In the genomic region with DNA sequence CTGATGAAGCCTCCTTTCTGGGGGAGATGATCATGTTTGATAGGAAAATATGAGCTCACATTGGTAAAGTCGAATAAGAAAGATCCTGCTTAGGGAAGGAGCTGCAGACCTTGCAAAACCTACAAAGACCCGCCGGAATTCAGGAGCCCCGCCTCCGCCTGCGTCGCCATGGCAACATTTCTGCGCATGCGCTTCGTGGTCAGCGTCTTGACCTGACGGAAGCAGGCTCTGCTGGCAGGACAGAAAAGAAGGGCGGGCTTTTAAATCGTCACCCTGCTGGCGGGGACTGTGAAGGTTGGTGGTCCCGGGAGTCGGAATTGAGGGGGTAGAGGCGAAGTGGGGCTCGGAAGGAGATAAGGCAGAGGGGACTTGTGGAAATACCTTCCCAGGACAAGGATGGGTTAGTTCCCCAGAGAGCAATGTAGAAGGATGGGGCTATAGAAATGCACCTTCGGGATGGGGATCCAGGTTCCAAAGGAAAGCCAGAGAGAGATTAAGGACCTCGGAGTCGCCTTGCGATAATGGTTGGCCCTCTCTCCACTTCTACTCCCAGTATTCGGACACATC, we compare ENCODE assay signal across 8 mouse cellular contexts. TPM values are rescaled to one million over a fixed set of nuclear protein-coding genes. Genes with fewer than 3 reads are reported as not detected.
DNase-seq lines count a peak whose midpoint lies in the region; ATAC-seq and TF ChIP-seq lines count a peak whose summit lies in the region.

Gene Rsg1 (plus strand): TSS at position 187 of the 567 bp plus-strand sequence.

- H3K27ac ChIP-seq in forebrain, embryonic 11.5 days (ENCODE audit: low read depth, low read length), result peak within 1 kb of the TSS; percentile 14; the same call in 1 of the 2 replicates
- H3K27ac ChIP-seq in heart, postnatal 0 days (ENCODE audit: low read depth), result no peak within 1 kb of the TSS
- H3K27ac ChIP-seq in liver, embryonic 16.5 days (ENCODE audit: low read length), result no peak within 1 kb of the TSS; the same call in 1 of the 2 replicates
- H3K27ac ChIP-seq in neural tube, embryonic 13.5 days (replicated peaks), result peak within 1 kb of the TSS; percentile 70
- H3K27ac ChIP-seq in testis, adult 2 months (ENCODE audit: control insufficient read depth, insufficient read depth, low read depth, low read length), result no peak within 1 kb of the TSS

- no peaks in the 10 kb centered on the region for H3K27me3 ChIP-seq in forebrain, embryonic 11.5 days (ENCODE audit: control insufficient read depth, insufficient read depth, low read length)
- H3K27me3 ChIP-seq in heart, postnatal 0 days (ENCODE audit: control insufficient read depth, insufficient read depth, low read length), result no peaks in the 10 kb centered on the region
- no peaks in the 10 kb centered on the region for H3K27me3 ChIP-seq in liver, embryonic 16.5 days (ENCODE audit: control insufficient read depth, insufficient read depth, low read depth, low read length)
- H3K27me3 ChIP-seq in neural tube, embryonic 13.5 days, result no peaks in the 10 kb centered on the region
- H3K27me3 ChIP-seq in testis, adult 2 months (ENCODE audit: control insufficient read depth, insufficient read depth, low read length), result no peaks in the 10 kb centered on the region

- H3K4me3 ChIP-seq in forebrain, embryonic 11.5 days (ENCODE audit: low read depth, low read length), result peak within 1 kb of the TSS; percentile 46
- peak within 1 kb of the TSS; percentile 52 for H3K4me3 ChIP-seq in heart, postnatal 0 days (ENCODE audit: low read depth, low read length)
- H3K4me3 ChIP-seq in liver, embryonic 16.5 days (ENCODE audit: low read depth, low read length), result peak within 1 kb of the TSS; percentile 71
- peak within 1 kb of the TSS; percentile 59 for H3K4me3 ChIP-seq in neural tube, embryonic 13.5 days
- H3K4me3 ChIP-seq in testis, adult 2 months (ENCODE audit: control insufficient read depth, low read depth, low read length), result peak within 1 kb of the TSS; percentile 91

- peaks cover 4% of the 10 kb centered on the region; the same call in 1 of the 2 replicates for H3K4me1 ChIP-seq in forebrain, embryonic 11.5 days (replicated peaks; ENCODE audit: control insufficient read depth, insufficient read depth, low read length)
- peaks cover 6% of the 10 kb centered on the region for H3K4me1 ChIP-seq in heart, postnatal 0 days (ENCODE audit: control insufficient read depth, insufficient read depth)
- peaks cover 16% of the 10 kb centered on the region for H3K4me1 ChIP-seq in liver, embryonic 16.5 days (ENCODE audit: control insufficient read depth, low read depth, low read length)
- H3K4me1 ChIP-seq in neural tube, embryonic 13.5 days (replicated peaks), result peaks cover 25% of the 10 kb centered on the region
- H3K4me1 ChIP-seq in testis, adult 2 months (ENCODE audit: control insufficient read depth, insufficient read depth, low read length), result peaks cover 11% of the 10 kb centered on the region

- peak within 1 kb of the TSS; percentile 94 for H3K4me2 ChIP-seq in forebrain, embryonic 11.5 days (ENCODE audit: low read depth, low read length, severe bottlenecking)
- H3K4me2 ChIP-seq in heart, postnatal 0 days (ENCODE audit: low read depth, low read length), result peak within 1 kb of the TSS; percentile 80
- H3K4me2 ChIP-seq in liver, embryonic 16.5 days (ENCODE audit: low read depth, low read length), result peak within 1 kb of the TSS; percentile 98
- H3K4me2 ChIP-seq in neural tube, embryonic 13.5 days, result peak within 1 kb of the TSS; percentile 86

- DNase-seq in CD8-positive naive resting alpha-beta T cell, adult 2 months (ENCODE audit: low read depth in 2 of 2, low spot score in 2 of 2), result peak; percentile 85 to 90
- peak; percentile 86 for DNase-seq in c-Kit-positive CD71-negative TER-119-negative erythroid progenitor cells, embryonic 14.5 days (ENCODE audit: low read depth)
- peak; percentile 99 for DNase-seq in forebrain, embryonic 11.5 days (ENCODE audit: low spot score)
- DNase-seq in heart, postnatal 0 days (ENCODE audit: low spot score), result peak; percentile 83
- peak; percentile 97 to 98 for DNase-seq in kidney, postnatal 4 days

- H3K9me3 ChIP-seq in forebrain, embryonic 11.5 days (ENCODE audit: control insufficient read depth, low read length), result no peaks in the 10 kb centered on the region
- H3K9me3 ChIP-seq in heart, postnatal 0 days (replicated peaks; ENCODE audit: control insufficient read depth, low read length), result no peaks in the 10 kb centered on the region
- H3K9me3 ChIP-seq in liver, embryonic 16.5 days (replicated peaks; ENCODE audit: control insufficient read depth, low read length), result no peaks in the 10 kb centered on the region
- no peaks in the 10 kb centered on the region for H3K9me3 ChIP-seq in neural tube, embryonic 13.5 days

- ATAC-seq in forebrain, embryonic 11.5 days (replicated peaks; ENCODE audit: low FRiP score), result peak; percentile 85
- peak; percentile 71 for ATAC-seq in heart, postnatal 0 days (ENCODE audit: insufficient read depth, low read depth)
- peak; percentile 67 for ATAC-seq in liver, embryonic 16.5 days (ENCODE audit: low read depth)
- ATAC-seq in neural tube, embryonic 13.5 days (ENCODE audit: low read depth), result peak; percentile 80

- TF ChIP-seq EP300 in heart, postnatal 0 days (IDR thresholded peaks at IDR 0.05; ENCODE audit: low read depth), result no peak

- peak; percentile 50; the same call in 1 of the 2 replicates for TF ChIP-seq POLR2A in testis, adult 2 months (IDR thresholded peaks at IDR 0.05; ENCODE audit: control insufficient read depth, low read depth, low read length)

- no peak for TF ChIP-seq CTCF in heart, postnatal 0 days (IDR thresholded peaks at IDR 0.05; ENCODE audit: low read depth)
- TF ChIP-seq CTCF in testis, adult 2 months (IDR thresholded peaks at IDR 0.05; ENCODE audit: control insufficient read depth, insufficient read depth, insufficient replicate concordance, low read depth, low read length), result no peak

- peak within 1 kb of the TSS; percentile 68 for H3K9ac ChIP-seq in forebrain, embryonic 11.5 days (ENCODE audit: low read length)
- H3K9ac ChIP-seq in heart, postnatal 0 days (replicated peaks; ENCODE audit: low read depth, low read length), result peak within 1 kb of the TSS; percentile 24; the same call in 1 of the 2 replicates
- peak within 1 kb of the TSS; percentile 67 for H3K9ac ChIP-seq in liver, embryonic 16.5 days (ENCODE audit: low read depth, low read length)
- peak within 1 kb of the TSS; percentile 78 for H3K9ac ChIP-seq in neural tube, embryonic 13.5 days

- no peaks in the 10 kb centered on the region for H3K36me3 ChIP-seq in forebrain, embryonic 11.5 days (ENCODE audit: control insufficient read depth, insufficient read depth, low read length)
- H3K36me3 ChIP-seq in heart, postnatal 0 days (replicated peaks; ENCODE audit: control insufficient read depth, insufficient read depth, low read length), result no peaks in the 10 kb centered on the region
- no peaks in the 10 kb centered on the region for H3K36me3 ChIP-seq in liver, embryonic 16.5 days (ENCODE audit: control insufficient read depth, insufficient read depth)
- H3K36me3 ChIP-seq in neural tube, embryonic 13.5 days, result 0 out of 2 replicates have a peak, but pooled peaks cover 6% of the 10 kb centered on the region
- no peaks in the 10 kb centered on the region for H3K36me3 ChIP-seq in testis, adult 2 months (ENCODE audit: control insufficient read depth, insufficient read depth, low read length)

- under 1% methylated on average over 24 of the region's 24 CpGs for WGBS in forebrain, embryonic 11.5 days
- WGBS in heart, postnatal 0 days, result 0% methylated on average over 24 of the region's 24 CpGs
- WGBS in liver, embryonic 16.5 days (ENCODE audit: insufficient replicate concordance), result under 1% methylated on average over 24 of the region's 24 CpGs
- WGBS in neural tube, embryonic 13.5 days, result under 1% methylated on average over 24 of the region's 24 CpGs

RNA-seq across cellular contexts. Expression of gene Rsg1, which starts in this region (rescaled TPM):
- 5.8 and 7.8 TPM in 2 replicates for polyA plus RNA-seq in forebrain, embryonic 11.5 days (2014; fragmentation: Nextera tagmentation; extraction: Ambion mirVana)
- 13.2 TPM in 1 of 2 replicates, not detected in the other for total RNA-seq in heart, postnatal 0 days (2014; rRNA removed; ENCODE audit: low replicate concordance)
- polyA plus RNA-seq in heart, postnatal 0 days (2015; fragmentation: Nextera tagmentation; extraction: Ambion mirVana), result 1.3 and 1.6 TPM in 2 replicates
- polyA plus RNA-seq in liver, embryonic 16.5 days (2015; fragmentation: Nextera tagmentation; extraction: Ambion mirVana), result 0.99 and 1.6 TPM in 2 replicates
- polyA plus RNA-seq in neural tube, embryonic 13.5 days (2015; fragmentation: Nextera tagmentation; extraction: Ambion mirVana), result 6.4 and 7.0 TPM in 2 replicates
- 2.3 and 2.9 TPM in 2 replicates for polyA plus RNA-seq in testis, adult 2 months (2012; rRNA removed)

Comparison
In these comparisons a context has a peak if more than half of its experiments do, and no peak if none do; other contexts are left out.
1. H3K27ac ChIP-seq: peak in forebrain, embryonic 11.5 days (single experiment) and neural tube, embryonic 13.5 days (single experiment); none in heart, postnatal 0 days (single experiment), liver, embryonic 16.5 days (single experiment) and testis, adult 2 months (single experiment).
2. H3K9ac ChIP-seq: peak in every context shown above with its lines; median percentile 78 in neural tube, embryonic 13.5 days; 68 in forebrain, embryonic 11.5 days; 67 in liver, embryonic 16.5 days; 24 in heart, postnatal 0 days.
3. Peak in every context shown above with its lines, with median percentiles within 50 percentile points of each other: DNase-seq, ATAC-seq, H3K4me2 ChIP-seq and H3K4me3 ChIP-seq.